Mouse (Mus musculus) stomach, embryonic 14.5 days (tissue): ENCODE data around the gene Rgs18. TPM values are rescaled to one million over a fixed set of nuclear protein-coding genes. Genes with fewer than 3 reads are reported as not detected.

Experiments
- polyA plus RNA-seq: library from polyadenylated mRNA; unstranded; fragments of >200 nt; fragmentation: Nextera tagmentation; extraction: Ambion mirVana; gene quantifications from 2 replicates; pipeline ENCODE4 v1.2.1, GENCODE M21; 2014

Gene Rgs18
- polyA plus RNA-seq, 1 experiment from 2014 or later = 1.9 TPM

Other genes with a start within 250 kb of the Rgs18 start
- not detected in 2 replicates for gene Rgs21, start 207.8 kb downstream of the Rgs18 start, polyA plus RNA-seq